Mouse (Mus musculus) limb, embryonic 11.5 days (tissue): Measurements from ENCODE around the gene Rsph6a. TPM values are rescaled to one million over a fixed set of nuclear protein-coding genes. Genes with fewer than 3 reads are reported as not detected.

Source experiments
- ATAC-seq: fragments of 200-750 bp; cut with Nextera tagmentation; 2 replicates; pipeline ENCODE4 v1.8.0; 2017; ENCODE audit warnings: low read depth; ENCODE audit not compliant: insufficient number of reproducible peaks, low FRiP score, low TSS enrichment
- DNase-seq: peaks from one replicate; pipeline ENCODE4 v3.0.0-alpha.2; 2015; ENCODE audit warnings: low spot score
- H3K27ac ChIP-seq: fragments of 300-500 bp; sonication (generic); replicated peaks from 2 replicates; pipeline ENCODE4 v1.5.1; 2014; ENCODE audit warnings: low read depth, mild to moderate bottlenecking, low read length
- H3K27me3 ChIP-seq: fragments of 300-500 bp; sonication (generic); 2 replicates; pipeline ENCODE4 v1.6.1; 2014; ENCODE audit warnings: mild to moderate bottlenecking, low read length, mixed read lengths; ENCODE audit not compliant: control insufficient read depth, insufficient read depth
- H3K36me3 ChIP-seq: fragments of 300-500 bp; sonication (generic); 2 replicates; pipeline ENCODE4 v1.6.1; 2014; ENCODE audit warnings: mild to moderate bottlenecking, low read length, moderate library complexity, mixed read lengths; ENCODE audit not compliant: control insufficient read depth, insufficient read depth
- H3K4me1 ChIP-seq: fragments of 300-500 bp; sonication (generic); 2 replicates; pipeline ENCODE4 v1.6.1; 2014; ENCODE audit warnings: low read length, mixed read lengths; ENCODE audit not compliant: control insufficient read depth, insufficient read depth
- H3K4me2 ChIP-seq: fragments of 300-500 bp; sonication (generic); 2 replicates; pipeline ENCODE4 v1.6.1; 2014; ENCODE audit warnings: low read depth, mild to moderate bottlenecking, moderate library complexity; ENCODE audit not compliant: severe bottlenecking
- H3K4me3 ChIP-seq: fragments of 300-500 bp; sonication (generic); 2 replicates; pipeline ENCODE4 v1.5.1; 2014; ENCODE audit warnings: low read depth, low read length
- H3K9ac ChIP-seq: fragments of 300-500 bp; sonication (generic); 2 replicates; pipeline ENCODE4 v1.6.1; 2014; ENCODE audit warnings: mild to moderate bottlenecking, low read length
- H3K9me3 ChIP-seq: fragments of 300-500 bp; sonication (generic); 2 replicates; pipeline ENCODE4 v1.6.1; 2016; ENCODE audit warnings: low read length; ENCODE audit not compliant: control insufficient read depth
- WGBS: fragments of 180-500 bp; shearing (Covaris S2); extraction: QIAGEN DNeasy Blood & Tissue Kit; methylation state at CpG from one replicate; pipeline ENCODE4 v1.1.7; 2014; 5-methylcytosine and 5-hydroxymethylcytosine counted together
- microRNA-seq: library from miRNA; unstranded; fragments of <30 nt; microRNA quantifications from one replicate; pipeline ENCODE4, GENCODE M21; 2016
- polyA plus RNA-seq: library from polyadenylated mRNA; unstranded; fragments of >200 nt; fragmentation: Nextera tagmentation; extraction: Ambion mirVana; gene quantifications from 2 replicates; pipeline ENCODE4 v1.2.1, GENCODE M21; 2014

Gene Rsph6a
- polyA plus RNA-seq, 1 experiment from 2014 or later, result not detected

GRCm38 (mm10) chr7:19121686-19122085, 67.2 kb downstream of the Rsph6a start:
- H3K27ac ChIP-seq, result no peak overlapping the region
- 95% methylated on average over 4 of the region's 4 CpGs for WGBS
- H3K36me3 ChIP-seq, result peaks cover 2% of the 10 kb centered on the region; the same call in 1 of the 2 replicates
- DNase-seq (no peak), ATAC-seq (no peak)
- H3K9ac ChIP-seq, result no peak overlapping the region
- no peak overlapping the region for H3K4me3 ChIP-seq
- H3K9me3 ChIP-seq, result peaks cover 4% of the 10 kb centered on the region; the same call in 1 of the 2 replicates
- no peak overlapping the region for H3K4me2 ChIP-seq
- peaks cover 6% of the 10 kb centered on the region; the same call in 1 of the 2 replicates for H3K4me1 ChIP-seq
- no peaks in the 10 kb centered on the region for H3K27me3 ChIP-seq

Small RNA genes lying within 50 kb of the gene (microRNA-seq; reads per million reads assigned to microRNA genes)
- gene Mir3100, result not detected

Other genes with a start within 250 kb of the Rsph6a start
- not detected in 2 replicates for gene Psg17, start 233.1 kb upstream of the Rsph6a start, polyA plus RNA-seq
- gene Mill2, start 214.7 kb upstream of the Rsph6a start, polyA plus RNA-seq, result not detected in 2 replicates
- 0.38 and 0.45 TPM in 2 replicates for gene Pglyrp1, start 183.4 kb upstream of the Rsph6a start, polyA plus RNA-seq
- gene Ccdc61, start 144.3 kb upstream of the Rsph6a start, polyA plus RNA-seq, result 22.5 and 23.4 TPM in 2 replicates
- gene Nova2, start 128.8 kb upstream of the Rsph6a start, polyA plus RNA-seq, result 0.29 and 0.33 TPM in 2 replicates
- not detected in 2 replicates for gene Nanos2, start 67.3 kb upstream of the Rsph6a start, polyA plus RNA-seq
- gene Mypop, start 63.4 kb upstream of the Rsph6a start, polyA plus RNA-seq, result 4.5 and 5.7 TPM in 2 replicates
- gene Irf2bp1, start 50.6 kb upstream of the Rsph6a start, polyA plus RNA-seq, result 31.4 and 32.5 TPM in 2 replicates
- 0.21 and 0.44 TPM in 2 replicates for gene Foxa3, start 31.2 kb upstream of the Rsph6a start, polyA plus RNA-seq
- 36.0 and 37.6 TPM in 2 replicates for gene Sympk, start 30.3 kb upstream of the Rsph6a start, polyA plus RNA-seq
- 18.8 and 25.6 TPM in 2 replicates for gene Dmwd, start 21.5 kb downstream of the Rsph6a start, polyA plus RNA-seq
- 8.6 and 9.2 TPM in 2 replicates for gene Dmpk, start 29.2 kb downstream of the Rsph6a start, polyA plus RNA-seq
- 8.7 and 8.9 TPM in 2 replicates for gene Six5, start 39.9 kb downstream of the Rsph6a start, polyA plus RNA-seq
- gene Gm4969, start 63.7 kb downstream of the Rsph6a start, polyA plus RNA-seq, result 1.8 and 2.0 TPM in 2 replicates
- 9.3 and 9.8 TPM in 2 replicates for gene Fbxo46, start 65.2 kb downstream of the Rsph6a start, polyA plus RNA-seq
- gene Qpctl, start 94.6 kb downstream of the Rsph6a start, polyA plus RNA-seq, result 10.7 and 11.7 TPM in 2 replicates
- 179 and 183 TPM in 2 replicates for gene Snrpd2, start 95.0 kb downstream of the Rsph6a start, polyA plus RNA-seq
- 0.23 TPM in 1 of 2 replicates, not detected in the other for gene Gipr, start 111.4 kb downstream of the Rsph6a start, polyA plus RNA-seq
- gene Eml2, start 121.7 kb downstream of the Rsph6a start, polyA plus RNA-seq, result 2.2 and 2.3 TPM in 2 replicates
- gene Gpr4, start 157.8 kb downstream of the Rsph6a start, polyA plus RNA-seq, result 8.7 and 10.5 TPM in 2 replicates
- gene Opa3, start 173.6 kb downstream of the Rsph6a start, polyA plus RNA-seq, result 42.9 and 43.2 TPM in 2 replicates
- gene Vasp, start 217.1 kb downstream of the Rsph6a start, polyA plus RNA-seq, result 62.3 and 65.6 TPM in 2 replicates
- 0.24 TPM in 1 of 2 replicates, not detected in the other for gene Ppm1n, start 225.4 kb downstream of the Rsph6a start, polyA plus RNA-seq
- gene Rtn2, start 227.9 kb downstream of the Rsph6a start, polyA plus RNA-seq, result 9.0 and 10.0 TPM in 2 replicates